Mouse (Mus musculus): ENCODE data around the gene Grip1.
"Not testable (repeated sequence)": the region's sequence is repeated elsewhere in the genome, so short reads cannot be mapped to it uniquely, and the experiment has no call there.

Gene Grip1

DNA sequence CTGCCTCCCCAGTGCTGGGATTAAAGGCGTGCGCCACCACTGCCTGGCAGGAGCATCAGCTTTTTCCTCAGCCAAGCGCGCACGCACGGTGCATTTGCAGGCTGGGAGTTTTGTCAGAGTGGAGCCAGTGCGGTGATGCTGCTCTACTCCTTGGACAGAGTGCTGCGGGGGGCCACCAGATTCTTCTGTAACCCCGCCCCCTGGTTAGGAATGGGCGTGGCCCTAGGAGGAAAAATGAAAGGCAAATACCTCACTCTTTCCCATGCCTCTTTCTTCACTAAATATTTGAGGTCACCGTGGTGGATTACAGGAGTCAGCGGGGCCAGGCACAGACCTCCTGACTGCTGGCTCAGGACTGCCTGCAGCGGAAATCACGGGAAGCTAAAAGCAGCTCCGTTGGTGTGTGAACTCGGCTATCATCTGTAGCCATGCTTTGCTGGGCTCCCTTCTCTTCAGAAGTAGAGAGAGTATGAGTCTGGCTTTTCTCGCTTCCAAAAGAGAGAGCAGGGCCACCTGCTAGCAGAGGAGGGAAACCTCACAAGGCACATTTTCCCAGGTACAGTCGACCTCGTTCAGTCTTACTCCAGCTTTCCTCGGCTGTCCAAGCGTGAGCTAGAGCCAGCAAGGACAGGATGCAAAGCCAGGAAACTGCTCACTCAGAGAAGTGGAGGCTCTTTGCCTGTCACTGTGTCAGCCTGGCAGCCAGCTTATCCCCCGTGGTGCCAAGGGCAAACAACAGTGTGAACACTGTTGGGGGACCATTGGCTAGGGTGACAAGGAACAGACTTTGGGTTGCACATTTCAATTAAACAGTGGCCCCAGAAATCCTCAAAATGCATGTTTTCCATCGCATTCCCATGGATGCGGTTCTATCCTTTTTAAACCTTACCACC lies 607.9 kb downstream of the Grip1 start:
- DNase-seq (ENCODE audit: low spot score), result no peak

DNA sequence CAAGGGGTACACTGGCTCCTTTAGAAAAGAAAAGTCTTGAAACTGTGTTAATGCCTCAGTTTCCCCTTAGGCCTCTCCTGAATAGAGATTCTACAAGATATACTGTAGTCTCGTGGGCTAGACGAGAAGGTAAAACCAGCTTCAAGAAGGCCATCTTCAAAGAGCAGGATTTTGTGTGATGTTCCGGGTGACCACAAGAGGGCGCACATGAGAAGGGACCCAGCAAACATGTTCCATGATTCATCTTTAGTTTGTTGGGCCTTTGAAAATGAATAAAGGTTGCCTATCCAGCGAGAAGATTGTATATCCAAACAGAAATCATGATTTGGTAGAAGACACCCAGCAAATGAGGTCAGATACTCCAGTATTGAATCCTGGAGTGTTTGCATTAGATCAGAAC lies 610.8 kb downstream of the Grip1 start:
- DNase-seq (ENCODE audit: low spot score), result peak; percentile 78

DNA sequence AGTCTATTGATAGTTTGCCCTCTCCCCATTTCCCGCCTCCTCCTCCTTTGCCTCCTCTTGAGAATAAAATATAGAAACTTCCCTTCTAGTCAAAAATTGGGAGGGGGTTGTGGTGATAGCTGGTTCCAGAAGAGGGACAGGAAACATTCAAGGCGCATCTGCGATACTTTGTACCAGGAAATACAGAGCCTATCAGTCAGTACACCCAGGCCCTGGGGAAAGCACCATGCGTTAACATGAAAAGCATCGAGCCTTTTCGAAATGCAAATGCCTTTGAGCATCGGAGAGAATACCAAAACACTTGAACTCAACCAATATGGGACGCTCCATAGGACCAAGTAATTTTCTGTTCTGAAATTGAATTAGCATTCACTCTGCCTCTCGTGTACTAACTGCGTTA lies 612.7 kb downstream of the Grip1 start:
- DNase-seq (ENCODE audit: low spot score), result no peak

DNA sequence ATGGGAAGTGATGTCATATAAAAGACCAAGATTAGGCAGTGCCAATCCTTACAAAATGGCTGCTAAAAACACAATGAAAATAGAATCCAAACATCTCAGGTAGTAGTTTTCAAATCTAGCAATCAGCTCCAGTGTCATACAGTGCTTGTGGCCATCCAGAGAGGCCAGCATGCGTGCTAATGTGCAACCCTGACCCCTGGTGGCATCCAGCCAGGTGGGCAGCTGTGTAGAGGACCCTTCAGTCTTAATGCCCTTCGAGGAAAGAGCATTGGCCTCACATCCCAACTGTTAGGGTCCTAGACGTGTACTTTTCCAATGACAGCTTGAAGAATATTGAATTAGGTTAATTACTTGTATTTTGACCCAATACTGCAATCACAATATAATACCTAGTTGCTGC lies 624.2 kb downstream of the Grip1 start:
- no peak for DNase-seq (ENCODE audit: low spot score)

DNA sequence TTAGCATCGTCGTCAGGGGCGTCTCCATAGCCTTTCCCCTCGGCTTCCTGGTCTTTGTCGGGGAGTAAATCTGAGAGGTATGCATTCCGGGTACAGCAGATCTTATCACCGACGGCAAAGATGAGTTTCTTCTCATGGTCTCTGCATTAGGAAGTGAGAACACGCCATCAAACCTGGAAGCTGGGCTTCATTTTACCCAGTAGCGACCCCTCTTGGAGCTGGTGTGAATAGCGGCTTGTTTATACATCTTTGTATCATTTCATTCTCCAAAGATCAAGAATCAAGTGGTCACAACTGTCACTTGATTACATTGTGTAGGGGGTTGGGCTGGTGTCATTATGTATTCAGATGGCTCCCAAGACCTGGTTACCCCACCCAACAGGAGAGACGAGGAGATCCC lies 638.9 kb downstream of the Grip1 start:
- no peak for DNase-seq (ENCODE audit: low spot score)

DNA sequence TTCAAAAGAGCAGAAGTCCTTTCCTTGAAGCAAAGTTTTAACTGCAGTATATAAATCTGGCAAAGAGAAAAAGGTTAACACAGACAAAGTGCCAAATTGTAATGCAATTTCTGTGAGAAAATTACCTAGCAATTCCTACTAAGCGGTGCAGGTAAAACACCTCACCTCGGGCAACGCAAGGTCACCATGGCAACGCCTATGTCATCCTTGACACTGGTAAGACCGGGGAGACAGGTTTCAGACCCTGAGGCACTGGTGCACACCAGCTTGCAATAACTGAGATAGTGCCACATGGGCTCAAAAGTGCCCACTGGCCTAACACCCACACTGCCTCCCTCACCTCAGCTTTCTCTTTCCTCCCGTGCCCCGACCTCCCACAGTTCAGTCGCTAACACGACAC lies 641.5 kb downstream of the Grip1 start:
- no peak for DNase-seq (ENCODE audit: low spot score)

DNA sequence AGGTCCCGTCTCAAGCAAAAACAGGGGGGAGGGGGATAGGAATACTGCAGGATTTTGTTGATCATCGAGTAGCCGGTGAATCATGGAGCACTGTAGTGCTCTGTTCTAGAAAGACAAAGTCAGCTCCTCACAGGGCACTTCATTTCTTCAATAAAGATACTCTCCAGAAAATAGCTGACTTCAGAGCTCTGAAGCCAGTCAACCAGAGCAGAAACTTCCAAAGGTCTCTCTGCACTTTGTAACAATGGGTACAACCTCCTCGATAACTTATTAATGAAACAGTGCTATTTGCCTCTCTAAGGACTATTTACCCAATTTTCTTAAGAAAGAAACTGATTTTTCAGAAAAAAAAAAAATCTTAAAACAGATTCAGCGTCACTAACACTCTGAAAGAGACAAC lies 642.1 kb downstream of the Grip1 start:
- DNase-seq (ENCODE audit: low spot score), result no peak

DNA sequence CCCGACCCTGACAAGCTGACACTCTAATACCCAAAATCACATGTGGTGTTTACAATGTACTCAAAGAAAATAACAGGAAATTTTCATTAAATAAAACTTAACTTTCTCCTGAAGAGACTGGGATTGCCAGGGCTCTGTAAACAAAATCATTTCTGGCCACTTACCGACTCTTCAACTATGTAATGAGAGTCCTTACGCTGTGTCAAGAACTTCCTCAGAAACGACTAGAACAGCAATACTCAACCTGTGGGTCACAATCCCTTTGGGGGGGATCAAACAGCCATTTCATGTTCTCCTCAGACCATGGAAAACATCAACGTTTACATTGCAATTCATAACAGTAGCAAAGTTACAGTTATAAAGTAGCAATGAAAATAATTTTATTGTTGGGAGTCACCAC lies 643.9 kb downstream of the Grip1 start:
- no peak for DNase-seq (ENCODE audit: low spot score)

DNA sequence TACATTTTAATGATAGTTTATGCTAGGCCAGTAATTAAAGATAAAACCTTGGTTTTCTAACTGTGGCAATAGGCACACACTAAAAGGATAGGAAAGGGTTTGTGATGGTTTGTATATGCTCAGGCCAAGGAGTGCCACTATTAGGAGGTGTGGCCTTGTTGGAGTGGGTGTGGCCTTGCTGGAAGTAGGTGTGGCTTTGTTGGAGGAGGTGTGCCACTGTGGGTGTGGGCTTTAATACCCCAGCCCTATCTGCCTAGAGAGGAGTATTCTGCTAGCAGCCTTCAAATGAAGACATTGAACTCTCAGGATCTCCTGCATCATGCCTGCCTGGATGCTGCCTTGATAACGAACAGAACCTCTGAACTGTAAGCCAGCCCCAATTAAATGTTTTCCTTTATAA lies 647.2 kb downstream of the Grip1 start:
- DNase-seq (ENCODE audit: low spot score), result no peak

DNA sequence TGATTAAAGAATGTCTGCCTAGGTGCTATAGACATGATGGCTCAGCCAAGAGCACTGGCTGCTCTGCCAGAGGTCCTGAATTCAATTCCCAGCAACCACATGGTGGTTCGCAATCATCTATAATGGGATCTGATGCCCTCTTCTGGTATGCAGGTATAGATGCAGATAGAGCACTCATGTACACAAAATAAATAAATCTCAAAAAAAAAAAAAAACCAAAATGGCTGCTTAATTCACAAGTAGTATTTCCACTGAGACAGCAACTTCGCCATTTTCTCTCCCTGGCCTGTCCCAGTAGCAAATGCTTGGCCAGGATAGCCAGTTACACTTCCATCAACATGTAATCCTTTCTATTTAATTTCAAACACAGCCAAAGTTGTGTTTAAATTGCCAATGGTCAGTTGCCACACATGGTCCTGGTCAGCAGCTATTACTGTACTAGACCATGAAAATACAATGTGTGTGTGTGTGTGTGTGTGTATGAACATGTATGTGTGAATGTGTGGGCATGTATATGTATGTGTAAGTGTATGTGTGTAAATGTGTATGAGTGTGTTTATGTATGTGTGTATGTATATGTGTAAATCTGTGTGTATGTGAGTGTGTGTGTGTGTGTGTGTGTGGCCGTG lies 658.2 kb downstream of the Grip1 start:
- no peak for DNase-seq (ENCODE audit: low spot score)

DNA sequence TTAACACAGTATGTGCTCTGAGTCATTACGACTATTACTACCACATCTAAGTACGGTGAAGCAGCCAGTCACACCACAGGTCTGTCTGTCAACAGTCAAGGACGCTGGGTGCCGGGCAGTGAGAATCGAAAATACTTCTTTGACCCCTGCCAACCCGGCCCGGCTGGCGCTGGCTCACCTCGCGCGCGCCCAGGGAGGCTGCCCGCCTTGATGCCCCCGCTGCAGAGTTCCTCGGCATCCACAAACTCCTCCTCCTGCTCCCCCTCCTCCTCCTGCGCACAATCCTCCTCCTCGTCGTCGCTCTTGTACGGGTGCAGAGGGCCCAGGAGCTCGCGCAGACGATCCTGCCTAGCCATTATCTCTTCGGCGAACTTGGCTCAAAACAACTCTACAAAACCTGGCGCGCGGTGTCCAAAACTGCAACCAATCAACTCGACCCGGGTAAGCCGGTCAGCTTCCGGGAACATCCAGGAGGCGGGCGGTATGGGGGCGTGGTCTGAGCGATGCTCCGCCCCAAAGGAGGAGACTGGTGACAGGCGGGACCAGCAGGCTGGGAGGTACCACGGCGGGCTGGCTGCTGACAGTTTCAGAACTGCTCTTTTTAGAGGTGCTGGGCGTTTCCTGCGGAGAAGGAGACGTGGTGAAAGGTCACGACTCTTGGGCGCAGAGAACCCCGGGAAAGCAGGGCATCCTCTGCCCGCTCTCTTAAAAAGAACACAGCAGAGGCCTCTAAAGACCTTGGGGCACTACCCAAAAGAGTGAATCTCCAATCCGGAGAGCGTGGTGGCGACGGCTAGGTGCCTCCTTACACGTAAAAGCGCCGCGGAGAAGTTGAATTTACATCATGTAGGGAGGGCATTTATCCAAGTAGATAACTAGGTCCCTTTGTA lies 659.1 kb downstream of the Grip1 start, which contains the start of gene Helb:
Gene Helb (minus strand): TSS at position 481 of the 890 bp plus-strand sequence.
- DNase-seq (ENCODE audit: low spot score), result peak; percentile 98

DNA sequence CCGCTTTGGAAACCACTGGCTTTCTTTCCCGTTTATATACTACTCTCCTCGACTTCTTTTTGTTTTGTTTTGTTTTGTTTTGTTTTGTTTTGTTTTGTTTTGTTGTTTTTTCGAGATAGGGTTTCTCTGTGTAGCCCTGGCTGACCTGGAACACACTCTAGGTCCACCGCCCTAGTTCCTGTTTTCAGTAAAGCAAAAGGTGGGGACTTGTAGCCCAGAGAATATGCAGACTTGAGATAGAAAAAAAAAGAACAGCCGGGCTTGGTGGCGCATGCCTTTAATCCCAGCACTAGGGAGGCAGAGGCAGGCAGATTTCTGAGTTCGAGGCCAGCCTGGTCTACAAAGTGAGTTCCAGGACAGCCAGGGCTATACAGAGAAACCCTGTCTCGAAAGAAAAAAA lies 659.9 kb downstream of the Grip1 start:
- DNase-seq (ENCODE audit: low spot score), result not testable (repeated sequence)

DNA sequence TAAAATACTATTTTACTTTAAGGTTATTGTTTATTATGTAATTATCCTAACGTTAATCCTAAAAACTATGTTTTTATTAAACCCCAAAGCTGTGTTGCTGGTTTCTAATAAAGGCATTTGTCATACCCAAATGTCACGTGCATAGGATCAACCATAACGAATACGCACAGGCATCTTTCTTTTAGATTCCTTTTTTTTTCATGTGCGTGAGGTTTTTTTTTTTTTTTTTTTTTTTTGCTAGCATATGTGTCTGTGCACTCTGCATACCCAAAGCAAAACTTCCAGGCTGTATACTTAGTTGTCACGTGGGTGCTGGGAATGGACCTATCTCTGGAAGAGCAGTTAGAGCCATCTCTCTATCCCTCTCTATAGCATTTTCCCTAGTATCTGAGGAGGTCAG lies 660.4 kb downstream of the Grip1 start:
- DNase-seq (ENCODE audit: low spot score), result no peak

DNA sequence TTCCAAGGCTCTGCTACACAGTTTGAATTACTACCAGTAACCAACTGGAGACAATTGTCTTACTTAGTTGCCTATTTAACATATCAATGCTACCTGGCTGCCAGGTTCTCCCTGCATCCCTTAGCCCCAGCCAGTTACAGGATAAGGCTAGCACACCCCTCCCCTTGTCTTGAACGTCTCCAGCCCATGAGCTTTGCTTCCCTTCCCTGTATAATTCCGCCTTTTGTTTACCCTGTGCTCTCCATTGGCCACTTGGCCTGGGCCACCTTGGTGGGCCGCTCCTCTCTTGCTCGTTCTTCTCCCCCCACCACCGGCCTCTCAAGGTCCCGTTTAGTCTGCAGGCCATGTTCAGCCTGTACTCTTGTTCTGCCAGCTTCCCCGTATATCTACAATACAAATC lies 660.9 kb downstream of the Grip1 start:
- DNase-seq (ENCODE audit: low spot score), result no peak

DNA sequence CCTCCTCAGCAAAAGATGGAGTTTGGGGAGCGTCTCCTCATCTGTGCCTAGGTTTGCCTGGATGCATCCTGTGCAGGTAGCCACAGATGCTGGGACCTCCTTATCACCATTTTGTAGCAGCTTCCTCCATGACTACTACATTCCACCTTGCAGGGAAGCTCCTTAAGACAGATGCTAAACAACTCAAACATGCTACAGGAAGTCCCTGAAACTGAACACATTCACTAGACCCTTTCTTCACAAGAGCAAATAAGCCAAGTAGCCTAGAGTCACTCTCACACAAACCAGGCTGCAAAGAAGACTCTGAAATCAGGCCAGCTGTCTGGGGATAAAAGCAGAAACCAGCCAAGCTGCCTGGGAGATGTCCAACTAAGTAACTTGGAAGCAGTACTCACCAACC lies 661.6 kb downstream of the Grip1 start:
- DNase-seq (ENCODE audit: low spot score), result no peak

DNA sequence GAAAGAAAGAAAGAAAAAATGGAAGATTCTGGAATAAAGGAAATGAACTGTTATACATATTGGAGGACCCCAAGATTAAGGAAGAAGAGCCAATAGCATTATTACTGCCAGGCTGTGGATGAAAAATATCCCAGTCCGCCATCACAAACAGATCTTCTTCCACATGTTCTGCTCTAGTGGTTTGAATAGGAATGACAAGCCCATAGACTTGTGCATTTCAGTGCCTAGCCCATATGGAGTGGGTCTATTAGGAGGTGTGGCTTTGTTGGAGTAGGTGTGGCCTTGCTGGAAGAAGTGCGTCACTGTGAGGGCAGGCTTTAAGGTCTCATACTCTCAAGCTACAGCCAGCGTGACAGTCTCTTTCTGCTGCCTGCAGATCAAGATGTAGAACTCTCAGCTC lies 670.1 kb downstream of the Grip1 start:
- DNase-seq (ENCODE audit: low spot score), result no peak

DNA sequence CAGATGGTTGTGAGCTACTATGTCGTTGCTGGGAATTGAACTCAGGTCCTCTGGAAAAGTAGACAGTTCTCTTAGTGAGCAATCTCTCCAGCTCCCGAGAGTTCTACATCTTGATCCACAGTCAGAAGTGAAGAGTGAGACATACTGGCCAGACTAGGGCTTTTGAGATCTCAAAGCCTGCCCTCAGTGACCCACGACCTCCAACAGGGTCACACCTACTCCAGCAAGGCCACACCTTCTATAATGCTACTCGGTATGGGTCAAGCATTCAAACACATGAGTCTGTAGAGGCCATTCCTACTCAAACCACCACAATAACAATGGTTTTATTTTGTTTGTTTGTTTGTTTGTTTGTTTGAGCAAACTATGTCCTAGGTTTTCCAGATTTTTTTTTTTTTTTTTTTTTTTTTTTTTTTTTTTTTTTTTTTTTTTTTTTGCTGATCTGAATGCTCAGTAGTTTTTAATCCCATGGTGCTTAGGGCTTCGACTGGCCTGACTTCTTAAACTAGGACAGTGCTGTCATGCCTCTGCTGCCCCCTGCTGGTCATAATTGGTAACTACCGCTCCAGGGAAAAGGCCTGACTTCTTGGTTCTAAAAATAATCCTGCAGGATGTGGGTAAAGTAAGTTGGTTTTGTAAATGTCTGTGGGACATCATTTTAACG lies 671.3 kb downstream of the Grip1 start:
- peak; percentile 90 for DNase-seq (ENCODE audit: low spot score)

DNA sequence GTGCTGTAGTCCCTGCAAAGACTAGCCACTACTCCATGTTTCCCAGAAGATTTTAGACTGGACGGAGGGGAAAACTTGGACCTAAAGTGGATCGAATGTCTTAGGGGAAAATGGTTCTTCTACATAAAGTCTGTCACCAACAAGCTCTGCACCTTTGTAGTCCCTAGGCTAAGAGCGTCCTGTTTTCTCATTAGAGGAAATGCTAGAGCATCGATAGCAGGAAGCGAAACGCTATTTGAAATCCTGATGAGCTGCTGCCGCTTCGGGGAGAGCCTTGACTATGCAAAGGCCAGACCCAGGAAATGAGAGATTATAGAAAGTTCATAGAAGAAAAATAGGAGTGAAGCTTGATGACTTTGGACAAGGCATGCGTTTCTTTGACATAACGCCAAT lies 671.8 kb downstream of the Grip1 start:
- no peak for DNase-seq (ENCODE audit: low spot score)

DNA sequence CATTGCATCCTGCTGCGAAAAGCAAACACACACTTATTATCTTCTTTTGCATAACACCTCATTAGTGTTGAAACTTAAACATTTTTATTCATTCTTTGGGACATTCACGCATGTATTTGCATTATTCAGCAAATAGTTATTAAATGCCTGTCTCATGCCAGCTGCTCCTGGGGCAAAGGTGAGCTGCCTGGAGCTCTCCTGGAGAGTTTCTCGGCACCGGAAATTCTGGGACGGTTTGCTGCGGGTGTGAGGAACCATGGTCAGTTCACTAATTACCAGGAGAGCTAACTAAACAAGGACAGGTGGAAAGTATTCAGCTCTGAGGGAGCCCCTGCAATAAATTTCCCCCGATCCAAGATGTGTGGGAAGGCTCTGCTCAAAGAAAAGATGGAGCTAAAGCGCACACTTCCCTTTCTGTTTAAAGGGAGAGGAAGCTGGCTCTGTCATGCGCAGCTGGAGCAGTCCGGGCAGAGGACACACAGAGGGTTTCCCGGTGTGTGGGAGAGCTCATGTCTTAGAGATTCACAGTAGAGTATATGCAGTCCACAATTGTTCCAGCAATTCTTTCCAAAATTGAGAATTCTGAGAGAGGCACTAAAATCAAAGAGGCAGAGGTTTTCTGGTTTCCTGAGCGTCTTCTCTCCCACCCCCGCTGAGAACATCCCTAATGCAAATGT lies 675.1 kb downstream of the Grip1 start:
- no peak for DNase-seq (ENCODE audit: low spot score)

DNA sequence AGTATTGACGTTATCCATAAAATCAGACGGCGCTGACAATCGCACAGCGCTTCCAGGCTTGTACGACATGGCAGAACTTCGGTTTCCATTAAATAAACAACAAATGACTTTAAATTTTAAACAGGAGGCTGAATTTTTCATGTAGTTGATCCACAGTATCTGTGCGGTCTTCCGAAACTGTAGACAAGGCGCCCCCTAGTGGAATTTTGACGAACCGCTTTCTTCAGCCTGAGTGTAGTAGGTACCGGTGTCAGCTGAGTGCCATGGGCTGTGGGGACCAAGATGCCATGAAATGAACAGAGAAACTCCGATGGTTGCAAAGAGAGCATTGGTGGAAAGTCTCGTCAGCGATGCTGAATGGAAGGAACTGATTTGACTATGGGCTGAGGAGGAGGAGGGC lies 677.0 kb downstream of the Grip1 start:
- peak; percentile 68 for DNase-seq (ENCODE audit: low spot score)

DNA sequence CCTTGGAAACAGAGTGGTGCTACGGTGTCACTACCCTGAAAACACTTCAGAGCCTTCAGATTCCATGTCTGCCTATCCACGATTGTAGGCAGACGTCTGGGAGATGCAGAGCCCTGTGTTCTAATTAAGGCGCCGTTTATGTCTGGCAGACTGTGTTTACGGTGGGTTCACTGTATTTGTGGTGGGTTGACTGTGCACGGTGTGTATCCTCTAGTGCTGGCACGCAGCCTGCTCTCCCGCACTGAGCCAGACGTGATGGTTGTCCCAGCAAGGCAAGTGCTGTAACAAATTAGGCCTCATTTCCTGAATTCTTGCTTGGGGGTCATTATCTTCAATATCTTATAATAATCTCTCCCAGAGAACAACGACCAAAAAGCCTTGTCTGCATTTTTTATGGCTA lies 680.1 kb downstream of the Grip1 start:
- no peak for DNase-seq (ENCODE audit: low spot score)

Measured in retina, embryonic 14.5 days (tissue).